Mouse (Mus musculus): ENCODE results near the gene Fgfr2. TPM values are rescaled to one million over a fixed set of nuclear protein-coding genes. Genes with fewer than 3 reads are reported as not detected.

Gene Fgfr2
- polyA plus RNA-seq, 1 experiment from 2014 or later, result 33.9 TPM

- H3K4me3 ChIP-seq, result no peak overlapping the region
- H3K9me3 ChIP-seq, result no peaks in the 10 kb centered on the region
- no peak for ATAC-seq (ENCODE audit: low FRiP score)
- H3K27ac ChIP-seq, result no peak overlapping the region
- no peaks in the 10 kb centered on the region for H3K27me3 ChIP-seq
- no peaks in the 10 kb centered on the region for H3K4me1 ChIP-seq (replicated peaks)
- H3K4me2 ChIP-seq, result no peak overlapping the region
- H3K36me3 ChIP-seq, result peaks cover 40% of the 10 kb centered on the region
- H3K9ac ChIP-seq, result no peak overlapping the region
- 60% methylated on average over 5 of the region's 5 CpGs for WGBS
These were observed 281.9 kb downstream of the Fgfr2 start for GRCm38 (mm10) chr7:132841287-132841686.

DNA sequence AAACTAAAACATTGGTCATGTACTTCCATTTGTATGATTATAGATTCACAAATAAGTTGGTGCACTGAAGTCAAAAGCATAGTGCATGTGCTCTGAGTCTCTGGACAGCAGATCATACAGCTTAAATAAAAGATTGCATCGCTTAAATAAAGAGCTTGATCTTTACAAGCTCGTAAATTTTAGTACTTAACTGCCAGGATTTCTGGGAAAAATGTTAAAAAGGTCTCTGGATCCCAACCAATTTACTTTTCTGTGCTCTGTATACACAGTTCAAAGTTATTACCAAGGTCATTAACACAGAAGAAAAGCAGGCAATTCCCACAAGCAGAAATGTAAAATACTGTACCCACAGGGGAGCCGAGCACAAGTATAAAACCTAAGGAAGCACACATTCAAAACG is 292.2 kb downstream of the Fgfr2 start:
- Histone ChIP-seq H3K4me1 (replicated peaks) (no peaks in the 10 kb centered on the region), H3K27ac (no peak overlapping the region), H3K9me3 (no peaks in the 10 kb centered on the region), H3K36me3 (peaks cover 50% of the 10 kb centered on the region), H3K27me3 (no peaks in the 10 kb centered on the region), H3K4me2 (no peak overlapping the region), H3K4me3 (no peak overlapping the region), H3K9ac (no peak overlapping the region)
- WGBS, result 85% methylated on average over 4 of the region's 4 CpGs
- no peak for ATAC-seq (ENCODE audit: low FRiP score)

DNA sequence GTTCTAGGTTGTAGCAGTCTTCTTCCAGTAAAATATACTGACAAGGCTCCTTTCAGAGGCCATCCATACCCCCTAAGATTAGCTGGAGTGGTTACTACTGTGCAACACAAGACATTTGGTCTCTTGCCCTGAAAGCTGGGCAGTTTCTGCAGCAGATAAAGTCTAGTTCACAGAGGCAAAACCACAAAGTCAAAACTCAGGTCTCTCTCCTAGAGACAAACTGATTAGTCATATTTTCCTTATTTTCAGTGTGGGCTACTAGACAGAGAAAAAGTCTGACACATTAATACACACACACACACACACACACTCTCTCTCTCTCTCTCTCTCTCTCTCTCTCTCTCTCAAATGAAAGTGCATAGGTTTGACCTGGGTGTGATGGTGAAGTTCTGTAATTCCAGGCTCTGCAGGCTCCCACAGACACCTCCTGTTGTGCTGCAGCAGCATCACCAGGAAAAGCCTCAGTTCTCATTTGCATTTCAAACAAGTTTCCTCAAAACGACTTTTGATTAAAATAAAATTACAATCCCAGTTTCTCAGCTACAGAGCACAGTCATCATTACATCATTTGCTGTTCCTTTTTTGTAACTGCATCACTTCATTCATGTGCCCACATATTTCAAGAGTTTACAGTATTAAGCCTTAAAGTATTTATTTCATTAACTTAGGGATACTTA is 298.7 kb downstream of the Fgfr2 start:
- Histone ChIP-seq H3K4me1 (replicated peaks) (no peaks in the 10 kb centered on the region), H3K9ac (no peak overlapping the region), H3K27me3 (no peaks in the 10 kb centered on the region), H3K4me3 (no peak overlapping the region), H3K9me3 (no peaks in the 10 kb centered on the region), H3K27ac (no peak overlapping the region), H3K4me2 (no peak overlapping the region), H3K36me3 (peaks cover 36% of the 10 kb centered on the region)
- 32% methylated on average over 1 of the region's 1 CpGs for WGBS
- no peak for ATAC-seq (ENCODE audit: low FRiP score)

GRCm38 (mm10) chr7:132823832-132824231 is 299.3 kb downstream of the Fgfr2 start:
- no peak overlapping the region for H3K27ac ChIP-seq
- no peak overlapping the region for H3K4me2 ChIP-seq
- no peak for ATAC-seq (ENCODE audit: low FRiP score)

GRCm38 (mm10) chr7:132820692-132821091 is 302.5 kb downstream of the Fgfr2 start:
- peaks cover 16% of the 10 kb centered on the region; the same call in 1 of the 2 replicates for H3K36me3 ChIP-seq
- H3K4me3 ChIP-seq, result no peak overlapping the region
- no peak overlapping the region for H3K9ac ChIP-seq
- H3K4me1 ChIP-seq (replicated peaks), result no peaks in the 10 kb centered on the region
- no peaks in the 10 kb centered on the region for H3K27me3 ChIP-seq
- 72% methylated on average over 3 of the region's 3 CpGs for WGBS
- no peaks in the 10 kb centered on the region for H3K9me3 ChIP-seq
- no peak overlapping the region for H3K27ac ChIP-seq
- no peak for ATAC-seq (ENCODE audit: low FRiP score)
- H3K4me2 ChIP-seq, result no peak overlapping the region

More at GRCm38 (mm10) chr7:132823832-132824231, 299.3 kb downstream of the Fgfr2 start:
- H3K36me3 ChIP-seq, result peaks cover 36% of the 10 kb centered on the region
- H3K9ac ChIP-seq, result no peak overlapping the region
- no peaks in the 10 kb centered on the region for H3K9me3 ChIP-seq
- no peaks in the 10 kb centered on the region for H3K27me3 ChIP-seq
- no peak overlapping the region for H3K4me3 ChIP-seq
- H3K4me1 ChIP-seq (replicated peaks), result no peaks in the 10 kb centered on the region

DNA sequence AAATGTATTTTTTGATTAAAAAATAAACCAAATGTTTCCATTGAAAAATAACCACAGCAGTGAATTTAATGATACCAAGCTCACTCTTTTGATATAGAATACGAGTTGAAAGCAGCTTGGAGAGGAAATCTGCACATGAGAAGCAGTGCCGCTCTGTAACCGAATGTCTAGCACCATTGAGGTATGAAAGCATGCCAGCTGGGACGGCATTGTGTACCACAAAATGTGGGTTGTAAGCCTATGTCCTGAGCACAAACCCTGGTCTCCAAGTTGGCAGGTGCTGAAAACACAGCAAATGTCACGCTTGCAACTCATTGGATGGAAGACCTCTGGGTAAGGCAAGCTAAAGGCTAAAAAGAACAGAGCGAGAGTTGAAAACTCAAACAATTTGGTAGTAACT is 306.1 kb downstream of the Fgfr2 start:
- no peak for ATAC-seq (ENCODE audit: low FRiP score)
- 60% methylated on average over 6 of the region's 6 CpGs for WGBS

GRCm38 (mm10) chr7:132816528-132816927 is 306.6 kb downstream of the Fgfr2 start:
- H3K27ac ChIP-seq, result no peak overlapping the region
- no peak overlapping the region for H3K4me3 ChIP-seq
- no peaks in the 10 kb centered on the region for H3K27me3 ChIP-seq
- no peak overlapping the region for H3K9ac ChIP-seq
- H3K9me3 ChIP-seq, result no peaks in the 10 kb centered on the region
- 0 out of 2 replicates have a peak, but pooled peaks cover 5% of the 10 kb centered on the region for H3K36me3 ChIP-seq
- H3K4me2 ChIP-seq, result no peak overlapping the region
- 59% methylated on average over 2 of the region's 2 CpGs for WGBS
- ATAC-seq (ENCODE audit: low FRiP score), result no peak
- peaks cover 19% of the 10 kb centered on the region for H3K4me1 ChIP-seq (replicated peaks)

More for the DNA sequence above, 306.1 kb downstream of the Fgfr2 start:
- Histone ChIP-seq H3K4me3 (no peak overlapping the region), H3K27me3 (no peaks in the 10 kb centered on the region), H3K4me1 (replicated peaks) (peaks cover 14% of the 10 kb centered on the region), H3K9me3 (no peaks in the 10 kb centered on the region), H3K36me3 (0 out of 2 replicates have a peak, but pooled peaks cover 5% of the 10 kb centered on the region), H3K9ac (no peak overlapping the region), H3K4me2 (no peak overlapping the region), H3K27ac (no peak overlapping the region)

GRCm38 (mm10) chr7:132815081-132815480 is 308.1 kb downstream of the Fgfr2 start:
- no peaks in the 10 kb centered on the region for H3K36me3 ChIP-seq
- no peak overlapping the region for H3K27ac ChIP-seq
- 80% methylated on average over 5 of the region's 5 CpGs for WGBS
- H3K4me1 ChIP-seq (replicated peaks), result peaks cover 33% of the 10 kb centered on the region
- no peaks in the 10 kb centered on the region for H3K9me3 ChIP-seq
- no peak for ATAC-seq (ENCODE audit: low FRiP score)
- no peak overlapping the region for H3K9ac ChIP-seq
- H3K4me2 ChIP-seq, result no peak overlapping the region
- H3K27me3 ChIP-seq, result no peaks in the 10 kb centered on the region
- H3K4me3 ChIP-seq, result no peak overlapping the region

- no peak for ATAC-seq (ENCODE audit: low FRiP score)
- H3K27me3 ChIP-seq, result no peaks in the 10 kb centered on the region
These were observed 309.1 kb downstream of the Fgfr2 start for GRCm38 (mm10) chr7:132814089-132814450.

GRCm38 (mm10) chr7:132813416-132814088 is 309.6 kb downstream of the Fgfr2 start, which contains the start of gene Fam53b:
Fam53b (minus strand) TSS chr7:132813886.
- Histone ChIP-seq H3K27ac (peak within 1 kb of the TSS; percentile 90), H3K9ac (peak within 1 kb of the TSS; percentile 84), H3K4me3 (peak within 1 kb of the TSS; percentile 69), H3K9me3 (no peaks in the 10 kb centered on the region), H3K36me3 (no peaks in the 10 kb centered on the region), H3K4me2 (peak within 1 kb of the TSS; percentile 94), H3K4me1 (replicated peaks) (peaks cover 48% of the 10 kb centered on the region), H3K27me3 (no peaks in the 10 kb centered on the region)
- peak; percentile 65 for ATAC-seq (ENCODE audit: low FRiP score)
- under 1% methylated on average over 84 of the region's 85 CpGs for WGBS

More at GRCm38 (mm10) chr7:132814089-132814450, 309.1 kb downstream of the Fgfr2 start:
- Histone ChIP-seq H3K4me2 (peak overlapping the region; percentile 94), H3K9ac (peak overlapping the region; percentile 84), H3K4me1 (replicated peaks) (peaks cover 43% of the 10 kb centered on the region), H3K36me3 (no peaks in the 10 kb centered on the region), H3K9me3 (no peaks in the 10 kb centered on the region), H3K27ac (peak overlapping the region; percentile 90), H3K4me3 (peak overlapping the region; percentile 69)
- under 1% methylated on average over 7 of the region's 7 CpGs for WGBS

GRCm38 (mm10) chr7:132812619-132813415 is 310.3 kb downstream of the Fgfr2 start:
- peak overlapping the region; percentile 94 for H3K4me2 ChIP-seq
- H3K27me3 ChIP-seq, result no peaks in the 10 kb centered on the region
- H3K4me1 ChIP-seq (replicated peaks), result peaks cover 56% of the 10 kb centered on the region
- H3K4me3 ChIP-seq, result peak overlapping the region; percentile 69
- no peaks in the 10 kb centered on the region for H3K9me3 ChIP-seq
- peak; percentile 36; the same call in 1 of the 2 replicates for ATAC-seq (ENCODE audit: low FRiP score)
- no peaks in the 10 kb centered on the region for H3K36me3 ChIP-seq
- under 1% methylated on average over 59 of the region's 59 CpGs for WGBS
- H3K27ac ChIP-seq, result peak overlapping the region; percentile 90
- H3K9ac ChIP-seq, result peak overlapping the region; percentile 84
